Mouse (Mus musculus) CD4-positive, CD25-positive, alpha-beta regulatory T cell, adult 2 months (primary cell): ENCODE results near the gene Erlec1.
A peak's percentile ranks its signal among the peaks of the same experiment; 100 is the strongest.

Experiments used
- DNase-seq: peaks from one replicate; pipeline ENCODE4 v3.0.0-alpha.2; 2012; ENCODE audit warnings: low read depth, low spot score

Gene Erlec1

DNA sequence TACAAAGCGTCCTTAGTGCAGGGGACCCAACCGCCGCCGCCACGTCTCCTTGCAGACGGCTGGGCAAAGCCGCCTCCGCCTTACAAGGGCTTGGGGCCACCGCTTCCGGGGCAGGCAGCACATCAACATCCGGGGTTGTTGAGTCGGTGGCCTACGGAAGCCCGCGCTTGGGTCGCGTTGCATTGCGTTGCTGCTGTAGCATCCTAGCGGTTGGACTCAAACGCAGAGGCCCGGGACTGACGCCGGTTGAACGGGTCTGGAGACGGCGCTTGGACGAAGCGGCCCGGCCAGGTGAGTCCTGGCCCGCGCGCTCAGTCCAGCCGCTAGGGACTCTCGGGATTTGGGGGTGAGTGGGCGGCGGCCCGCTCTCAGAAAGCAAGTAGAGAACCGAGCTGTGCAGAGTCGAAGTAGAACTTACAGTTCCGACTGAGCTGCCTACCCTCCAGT lies at the start of gene Erlec1:
TSS of gene Erlec1 (minus strand) at position 57 of the 447 bp plus-strand sequence.
- DNase-seq: peak; percentile 94

DNA sequence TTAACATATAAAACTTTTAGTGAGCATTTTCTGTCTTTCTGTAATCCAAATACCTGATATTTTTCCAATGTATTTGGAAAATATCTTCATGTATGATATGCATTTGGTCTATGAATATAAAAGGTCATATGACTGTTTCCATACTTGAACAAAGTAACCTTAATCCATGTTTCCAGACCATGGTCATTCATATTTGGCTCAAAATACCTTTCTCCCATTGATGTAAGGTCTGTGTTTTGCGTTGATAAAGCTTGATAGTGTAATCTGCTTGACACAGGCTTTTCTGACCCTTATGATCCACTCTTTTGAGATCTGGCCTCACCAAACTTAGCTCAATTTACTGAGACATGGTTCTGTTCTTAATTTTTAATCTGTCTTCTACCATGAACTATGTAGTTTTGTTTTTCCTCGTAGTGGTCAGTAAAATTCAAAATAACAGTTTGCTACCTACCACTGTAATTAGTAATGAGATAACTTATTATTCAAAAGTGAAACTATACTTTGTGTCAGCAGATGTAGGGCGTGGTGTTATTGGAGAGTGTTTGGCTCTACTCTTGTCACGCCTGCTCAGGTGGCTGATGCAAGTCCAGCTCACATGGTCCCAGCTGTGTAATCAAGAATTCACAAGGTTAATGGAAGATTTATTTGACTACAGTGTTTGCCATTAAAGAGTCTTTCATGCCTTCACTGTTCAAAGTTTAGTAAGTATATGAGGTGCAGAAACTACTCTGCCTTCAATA lies 47.2 kb upstream of the Erlec1 start:
- no peak for DNase-seq

DNA sequence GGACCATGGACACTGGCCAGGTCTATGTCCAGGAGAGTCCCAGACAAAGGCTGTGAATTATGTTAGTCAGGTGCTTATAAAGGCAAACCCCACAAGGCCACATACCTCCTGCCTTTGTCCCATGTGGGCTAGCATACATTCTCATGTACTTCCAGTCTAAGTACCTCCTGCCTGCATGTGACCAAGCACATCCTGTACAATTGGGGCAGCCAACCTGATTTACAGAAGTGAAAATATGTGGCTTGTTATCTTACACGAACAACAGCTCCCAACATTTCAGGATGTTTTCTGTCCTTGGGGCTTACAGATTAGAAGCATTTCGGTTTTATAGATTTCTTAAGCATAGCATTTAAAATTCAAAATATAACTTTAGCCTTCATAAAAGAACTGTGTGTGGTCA lies 45.9 kb upstream of the Erlec1 start:
- DNase-seq: no peak

DNA sequence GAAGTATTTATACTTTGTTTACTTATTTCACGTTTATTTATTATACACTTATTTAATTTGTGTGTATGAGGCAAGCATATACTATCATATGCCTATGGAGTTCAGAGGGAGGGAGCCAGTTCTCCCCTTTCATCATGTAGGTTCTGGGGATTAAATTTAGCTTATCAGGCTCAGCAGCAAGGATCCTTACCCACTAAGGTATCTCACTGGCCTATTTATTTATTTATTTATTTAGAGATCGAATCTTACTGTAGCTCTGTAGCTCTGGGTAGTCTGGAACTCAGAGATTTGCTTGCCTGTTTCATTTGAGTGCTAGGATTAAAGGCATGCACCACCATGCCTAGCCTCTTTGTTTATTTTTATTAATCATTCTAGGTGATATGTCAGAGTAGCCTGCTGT lies 44.6 kb upstream of the Erlec1 start:
- DNase-seq: no peak

DNA sequence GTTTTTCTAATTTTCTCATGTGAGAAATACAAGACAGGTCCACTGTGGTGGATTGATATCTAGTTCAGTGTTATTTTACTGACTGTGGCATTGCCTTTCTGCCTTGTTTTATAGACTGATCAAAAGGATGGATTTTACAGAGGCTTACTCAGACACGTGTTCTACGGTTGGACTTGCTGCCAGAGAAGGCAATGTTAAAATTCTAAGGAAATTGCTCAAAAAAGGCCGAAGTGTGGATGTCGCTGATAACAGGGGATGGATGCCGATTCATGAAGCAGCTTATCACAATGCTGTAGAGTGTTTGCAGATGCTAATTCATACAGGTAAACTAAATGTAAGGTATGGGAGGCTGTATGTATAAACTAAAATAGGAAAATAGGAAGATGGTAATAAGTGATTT lies 44.1 kb upstream of the Erlec1 start:
- DNase-seq: no peak

DNA sequence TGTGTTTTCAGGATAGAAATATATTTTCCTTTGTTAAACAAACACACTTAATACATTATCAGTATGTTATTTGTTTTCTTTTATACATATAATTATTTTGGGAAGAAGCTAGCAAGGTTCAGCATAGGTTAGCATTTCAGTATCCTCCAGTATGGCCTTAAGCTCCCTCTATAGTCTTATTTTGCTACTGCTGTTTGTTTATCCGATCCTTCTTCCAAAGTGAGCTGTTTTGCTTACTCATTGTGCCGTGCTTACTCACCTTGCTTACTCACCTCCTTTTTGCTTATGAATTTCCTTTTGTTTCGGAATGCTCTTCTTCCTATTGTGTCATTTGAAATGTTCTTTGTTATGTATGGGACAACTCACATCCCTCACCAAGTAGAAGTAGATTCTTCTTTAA lies 42.5 kb upstream of the Erlec1 start:
- DNase-seq: no peak

DNA sequence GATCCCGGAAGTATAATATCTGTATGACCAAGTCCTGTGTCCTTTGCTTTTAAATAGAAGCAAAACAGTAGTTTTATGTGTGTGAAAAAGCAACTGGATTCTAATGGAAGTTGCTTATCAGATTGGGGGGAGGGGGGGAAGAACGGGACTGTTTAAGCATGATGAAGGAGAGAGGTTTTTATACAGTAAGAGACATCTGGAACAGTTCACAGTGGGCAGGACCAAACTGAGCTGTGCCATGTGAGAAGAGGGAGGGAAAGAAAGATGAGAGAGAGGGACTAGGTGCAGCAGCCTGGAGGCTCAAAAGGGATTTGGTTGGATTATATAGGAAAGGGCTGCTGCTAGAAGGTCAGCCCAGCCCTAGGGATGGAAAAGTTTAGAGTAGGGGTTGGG lies 32.5 kb upstream of the Erlec1 start:
- no peak for DNase-seq

DNA sequence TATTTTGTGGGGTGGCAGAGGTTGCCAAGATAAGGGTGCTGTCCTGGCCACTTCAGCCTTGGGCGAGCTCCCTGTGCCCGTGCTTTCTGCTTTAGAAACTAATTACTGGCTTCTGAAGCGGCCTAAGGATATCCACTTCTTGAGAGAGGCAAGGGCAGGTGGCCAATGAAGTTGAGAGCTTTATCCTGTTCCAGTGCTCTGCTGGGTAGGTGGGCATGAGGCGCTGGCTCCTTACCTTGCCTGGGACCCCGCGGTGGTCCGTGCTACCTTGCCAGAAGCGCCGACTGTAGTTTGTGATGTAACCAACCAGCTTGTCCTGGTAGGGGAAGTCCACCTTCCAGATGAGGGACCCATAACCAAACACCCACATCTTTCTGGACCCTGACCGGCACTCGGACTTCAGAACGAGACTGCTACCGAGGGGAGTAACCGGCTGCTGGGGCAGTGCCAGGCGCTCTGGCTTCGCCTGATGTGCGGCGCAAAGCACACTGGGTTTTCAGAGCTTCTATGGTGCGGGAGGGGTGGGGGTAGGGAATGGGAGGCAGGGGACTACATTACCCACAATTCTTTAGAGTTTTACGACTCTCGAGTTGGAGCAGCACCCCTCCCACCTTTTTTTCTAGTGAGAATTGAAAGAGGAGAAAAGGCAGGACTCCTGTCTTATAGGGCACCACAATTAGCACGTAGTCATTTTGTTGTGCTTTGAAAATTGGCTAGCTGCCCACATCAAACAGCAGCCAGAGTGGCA lies 31.9 kb upstream of the Erlec1 start, which contains the start of gene Chac2:
TSS of gene Chac2 (minus strand) at position 474 of the 748 bp plus-strand sequence.
- peak; percentile 90 for DNase-seq

DNA sequence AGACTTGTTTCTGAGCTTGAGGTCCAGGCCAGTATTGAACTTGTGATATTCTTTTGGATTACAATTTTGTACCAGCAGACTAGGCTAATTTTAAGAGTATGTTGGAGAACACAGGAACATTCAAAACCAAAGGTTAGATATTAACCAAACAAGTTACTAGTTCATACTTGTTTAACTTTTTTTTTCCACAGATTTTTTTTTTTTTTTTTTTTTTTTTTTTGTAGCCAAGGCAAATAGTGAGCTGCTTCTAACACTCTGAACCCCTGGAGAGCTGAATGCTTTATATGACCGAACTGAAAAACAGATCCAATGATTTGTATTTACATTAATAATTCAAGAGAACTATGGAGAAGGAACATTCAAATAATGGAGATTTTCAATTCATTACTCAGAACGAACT lies 31.1 kb upstream of the Erlec1 start:
- no peak for DNase-seq

DNA sequence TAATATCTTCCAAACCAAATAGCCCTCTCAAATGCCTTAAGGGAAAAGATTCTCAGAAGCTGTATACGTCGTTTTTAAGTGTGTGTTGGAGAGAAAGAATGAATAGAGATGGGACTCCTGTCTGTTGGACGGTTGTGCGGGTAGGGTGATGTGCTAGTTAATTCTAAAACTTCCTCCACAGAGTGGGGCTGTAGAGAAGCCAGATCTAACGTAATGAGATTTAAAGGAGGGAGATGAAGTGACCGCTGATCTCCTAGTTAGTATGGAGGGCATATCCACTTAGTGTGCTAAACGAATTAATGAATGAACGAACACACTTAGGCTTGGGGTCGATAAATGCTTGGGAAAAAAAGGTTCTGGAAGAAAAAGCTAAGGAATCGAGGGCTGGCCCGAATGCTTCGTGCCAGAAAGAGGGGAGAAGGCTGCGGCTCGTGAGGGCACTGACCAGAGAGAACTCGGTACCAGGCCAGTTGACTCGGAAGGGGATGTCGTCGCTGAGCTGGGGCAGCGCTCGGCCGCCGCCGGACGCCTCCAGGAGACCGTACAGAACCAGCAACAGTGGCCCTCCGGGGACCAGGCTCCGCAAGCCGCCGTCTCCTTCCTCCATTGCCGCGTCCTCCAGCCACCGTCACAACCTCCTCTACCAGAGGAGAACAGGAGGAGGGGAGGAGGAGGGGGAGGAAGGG lies 523 bp downstream of the Erlec1 start:
- peak; percentile 29 for DNase-seq

DNA sequence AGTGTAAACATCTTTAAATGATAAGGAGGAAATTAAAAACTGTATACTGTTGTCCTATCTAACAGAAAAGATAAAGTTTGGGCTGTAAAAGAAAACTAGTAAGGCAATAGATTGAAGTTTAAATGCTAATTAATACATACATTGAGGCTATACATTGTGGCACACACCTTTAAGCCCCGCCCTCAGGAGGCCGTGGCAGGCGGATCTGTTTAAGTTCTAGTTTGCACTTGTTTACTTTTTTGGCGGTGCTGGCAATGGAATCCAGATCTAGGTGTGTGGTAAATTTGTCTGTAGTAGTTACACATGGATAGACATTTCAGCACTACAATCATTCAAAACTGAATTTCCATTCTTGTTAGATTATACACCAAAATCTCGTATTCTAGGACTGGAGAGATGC lies 1.3 kb downstream of the Erlec1 start:
- DNase-seq: peak; percentile 6

DNA sequence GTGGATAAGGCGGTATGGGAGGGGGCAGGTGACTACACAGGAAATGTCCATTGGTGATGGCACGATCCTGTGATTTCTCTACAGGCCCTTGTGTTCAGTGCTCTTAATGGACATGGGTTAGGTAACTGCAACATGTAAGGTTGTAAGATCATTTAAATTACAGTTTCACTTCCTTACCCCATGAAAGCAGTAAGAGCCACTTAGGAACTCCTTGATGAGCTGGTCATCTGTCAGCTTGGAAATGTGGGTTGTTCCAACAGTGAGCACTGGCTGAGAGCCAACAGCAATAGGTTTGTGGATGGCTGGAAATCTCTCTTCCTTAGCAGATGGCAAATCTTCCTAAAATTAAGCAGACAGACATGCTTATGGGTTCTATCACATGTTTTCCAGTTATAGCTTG lies 10.6 kb downstream of the Erlec1 start:
- DNase-seq: no peak

DNA sequence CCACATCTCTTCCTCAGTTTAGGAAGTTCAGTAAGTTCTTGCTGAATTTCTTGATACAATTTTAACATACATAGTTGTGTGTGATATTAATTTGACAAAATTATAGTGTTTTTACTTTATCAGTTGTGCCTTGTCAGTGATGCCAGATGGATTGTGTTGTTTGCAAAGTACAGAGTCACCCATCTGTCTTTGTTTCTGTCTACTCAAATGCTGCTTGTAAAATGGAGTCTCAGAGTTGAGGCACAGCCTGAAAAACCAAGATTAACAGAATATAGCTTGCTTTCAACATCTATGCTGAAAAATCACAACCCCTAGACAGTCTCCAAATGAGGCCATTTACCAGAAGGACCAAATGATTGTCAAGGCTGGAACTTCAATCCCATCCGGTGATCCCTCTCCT lies 25.6 kb downstream of the Erlec1 start:
- no peak for DNase-seq

DNA sequence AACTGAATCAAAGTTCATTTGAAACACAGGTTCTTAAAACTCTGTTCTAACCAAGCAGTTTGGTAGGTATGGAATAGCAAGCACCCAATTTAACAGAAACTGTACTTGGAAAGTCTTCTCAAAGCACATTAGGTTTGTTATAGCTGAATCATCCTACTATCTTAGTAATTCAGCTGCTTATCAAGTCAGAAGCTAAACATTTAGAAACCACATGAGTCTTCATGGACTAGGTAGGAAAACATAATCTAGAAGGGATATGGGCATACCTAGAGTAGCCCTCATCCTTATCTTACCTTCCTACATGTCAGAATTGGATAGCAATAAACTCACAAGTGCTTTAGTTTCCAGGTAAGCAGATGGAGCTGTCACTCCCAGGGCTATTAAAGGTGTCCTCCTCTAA lies 26.1 kb downstream of the Erlec1 start:
- DNase-seq: no peak

DNA sequence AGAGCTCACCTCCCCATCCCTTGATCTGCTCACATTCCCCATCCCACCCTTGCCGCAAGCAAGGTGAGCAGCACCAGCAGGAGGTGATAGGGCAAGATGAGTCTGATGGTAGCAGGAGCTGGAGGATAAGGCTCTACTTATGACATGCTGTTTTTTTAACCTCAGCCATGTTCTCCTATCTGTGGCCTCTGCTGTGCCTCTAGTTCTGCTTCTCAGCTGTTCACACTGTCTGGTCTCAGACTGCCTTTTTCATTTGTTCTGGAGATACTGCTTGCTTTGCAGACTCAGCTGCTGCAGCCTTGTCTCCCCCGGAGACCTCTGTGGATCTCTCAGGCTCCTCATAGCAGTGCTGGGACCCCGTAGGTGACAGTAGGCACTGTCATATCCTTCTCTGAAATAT lies 30.9 kb downstream of the Erlec1 start:
- no peak for DNase-seq

DNA sequence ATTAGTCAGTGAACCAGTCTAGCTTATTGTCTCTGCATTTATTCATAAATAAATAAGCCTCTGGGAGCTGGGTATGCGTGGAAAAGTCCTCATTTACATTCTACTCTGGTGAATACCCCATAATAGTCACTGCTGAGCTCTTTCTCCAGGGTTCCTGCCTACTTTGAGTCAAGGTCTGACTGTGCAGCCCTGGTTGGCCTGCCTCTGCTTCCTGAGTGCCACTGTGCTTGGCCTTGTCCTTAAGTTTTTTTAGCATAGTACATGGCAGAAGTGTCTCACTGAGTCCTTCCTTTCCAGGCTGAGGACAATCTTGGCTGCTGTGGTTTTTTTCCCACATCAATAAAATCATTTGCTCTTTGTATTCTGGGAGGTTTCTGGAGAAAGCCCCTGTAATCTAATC lies 33.5 kb downstream of the Erlec1 start:
- no peak for DNase-seq

DNA sequence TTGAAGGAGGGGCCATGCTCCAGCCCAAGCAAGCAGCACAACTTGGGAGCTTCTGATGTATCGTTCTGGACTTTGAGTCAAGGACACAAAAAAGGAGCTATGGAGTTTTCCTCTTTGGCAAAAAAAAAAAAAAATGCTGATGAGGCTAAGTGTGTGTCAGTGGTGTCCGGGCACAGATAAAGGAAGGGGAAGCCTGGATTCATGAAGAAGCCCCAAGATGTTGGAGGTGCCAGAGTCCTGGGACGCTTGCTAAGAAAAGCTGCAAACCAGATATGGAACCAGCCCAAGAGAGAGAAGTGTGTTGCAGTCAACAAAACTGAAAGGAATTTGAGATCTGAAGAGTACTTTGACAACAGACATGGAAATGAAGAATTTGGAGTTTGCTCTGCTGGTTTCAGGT lies 41.8 kb downstream of the Erlec1 start:
- DNase-seq: no peak

DNA sequence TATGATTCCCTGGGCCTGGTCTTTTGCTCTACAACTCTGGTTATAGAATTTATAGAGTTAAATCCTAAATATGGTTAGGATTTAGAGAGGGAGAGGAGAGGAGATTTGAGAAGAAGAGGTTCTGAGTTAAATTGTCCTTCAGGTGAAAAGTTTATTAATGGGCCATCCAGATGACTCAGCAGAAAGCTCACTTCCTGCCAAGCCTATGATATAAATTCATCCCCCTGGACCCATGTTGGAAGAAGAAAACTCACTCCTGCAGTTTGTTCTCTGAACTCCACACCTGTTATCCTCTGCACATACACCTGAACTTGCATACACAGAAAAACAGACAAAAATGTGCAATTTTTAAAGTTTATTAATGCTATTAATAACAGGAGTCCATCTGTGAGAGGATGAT lies 54.8 kb downstream of the Erlec1 start:
- no peak for DNase-seq

DNA sequence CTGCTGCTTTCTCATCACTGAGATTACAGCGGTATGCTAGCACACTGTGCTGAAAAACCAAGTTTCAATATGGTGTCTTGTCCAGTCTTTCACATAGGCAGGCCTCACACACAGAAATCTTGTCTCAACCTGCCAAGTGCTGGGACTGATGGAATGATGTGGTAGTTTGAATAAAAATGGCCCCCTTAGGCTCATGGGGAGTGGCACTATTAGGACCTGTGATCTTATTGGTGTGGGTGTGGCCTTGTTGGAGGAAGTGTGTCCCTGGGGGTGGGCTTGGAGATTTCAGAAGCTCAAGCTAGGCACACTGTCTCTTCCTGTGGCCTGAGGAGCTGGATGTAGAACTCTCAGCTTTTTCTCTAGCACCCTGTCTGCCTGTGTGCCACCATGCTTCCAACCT lies 57.9 kb downstream of the Erlec1 start:
- no peak for DNase-seq

DNA sequence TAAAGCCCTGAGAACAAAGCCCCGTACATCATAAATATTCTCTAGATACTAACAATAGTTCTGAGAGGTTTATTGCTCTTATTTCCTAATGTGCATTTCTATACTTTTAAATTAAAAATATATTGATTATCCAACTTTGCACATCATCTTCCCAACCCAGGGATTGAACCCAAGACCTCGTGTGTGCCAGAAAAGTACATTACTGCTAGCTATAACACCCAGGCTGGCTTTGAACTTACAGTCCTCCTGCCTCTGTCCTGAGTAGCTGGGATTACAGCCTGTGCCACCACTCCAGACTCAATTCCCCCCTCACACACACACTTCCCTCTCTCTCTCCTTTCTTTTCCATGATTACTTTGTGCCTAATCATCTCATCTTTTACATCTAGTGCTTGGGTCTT lies 66.0 kb downstream of the Erlec1 start:
- no peak for DNase-seq

DNA sequence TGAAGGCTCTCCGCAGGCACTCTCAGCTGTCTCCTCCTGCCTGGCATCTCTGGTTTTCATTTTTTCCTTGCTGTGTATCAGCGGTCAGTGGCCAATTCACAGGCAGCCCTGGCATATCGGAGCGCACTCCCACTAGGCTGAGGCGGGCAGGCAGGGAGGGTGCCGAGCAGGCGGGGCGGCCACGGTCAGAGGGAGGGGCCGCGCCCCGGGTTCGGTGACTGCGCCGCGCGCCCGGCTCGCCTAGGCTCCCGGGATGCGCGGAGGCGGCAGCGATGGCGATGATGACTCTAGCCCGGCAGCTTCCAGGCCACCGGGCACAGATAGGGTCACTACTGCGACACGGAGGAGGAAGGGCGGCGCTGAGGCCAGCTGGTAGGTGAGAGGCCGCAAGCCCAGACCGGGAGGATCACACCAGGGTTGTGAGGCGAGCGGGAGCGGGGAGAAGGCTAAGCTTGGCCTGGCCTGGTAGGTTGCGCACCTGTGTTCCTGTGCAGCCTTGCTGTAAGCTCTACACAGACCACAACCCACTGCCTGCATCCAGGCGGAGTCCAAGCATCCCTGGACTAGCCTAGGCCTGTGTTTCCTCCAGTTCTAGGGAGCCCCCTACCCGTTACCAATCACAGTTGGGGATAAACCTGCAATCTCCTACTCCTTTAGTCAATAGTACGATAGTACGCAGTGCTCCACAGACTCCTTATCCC lies 68.8 kb downstream of the Erlec1 start, which contains the start of the genes Gpr75 and Asb3:
TSS of gene Gpr75 (plus strand) at position 188 of the 701 bp plus-strand sequence.
TSS of gene Asb3 (plus strand) at position 246 of the 701 bp plus-strand sequence.
- no peak for DNase-seq
